Mouse (Mus musculus) layer of hippocampus, postnatal 36 days (tissue): Measurements from ENCODE around the gene Pola2. TPM values are rescaled to one million over a fixed set of nuclear protein-coding genes. Genes with fewer than 3 reads are reported as not detected.

Source experiments
- DNase-seq, 2 experiments: peaks; one replicate each; pipeline ENCODE4 v3.0.0; 2022
- total RNA-seq, 2 experiments: library from RNA; stranded (reverse); gene quantifications; 2 replicates each; pipeline ENCODE4 v1.2.3; 2021

The Pola2 gene
- 1 to 10 TPM; 5.3 to 5.5 TPM for total RNA-seq

DNA sequence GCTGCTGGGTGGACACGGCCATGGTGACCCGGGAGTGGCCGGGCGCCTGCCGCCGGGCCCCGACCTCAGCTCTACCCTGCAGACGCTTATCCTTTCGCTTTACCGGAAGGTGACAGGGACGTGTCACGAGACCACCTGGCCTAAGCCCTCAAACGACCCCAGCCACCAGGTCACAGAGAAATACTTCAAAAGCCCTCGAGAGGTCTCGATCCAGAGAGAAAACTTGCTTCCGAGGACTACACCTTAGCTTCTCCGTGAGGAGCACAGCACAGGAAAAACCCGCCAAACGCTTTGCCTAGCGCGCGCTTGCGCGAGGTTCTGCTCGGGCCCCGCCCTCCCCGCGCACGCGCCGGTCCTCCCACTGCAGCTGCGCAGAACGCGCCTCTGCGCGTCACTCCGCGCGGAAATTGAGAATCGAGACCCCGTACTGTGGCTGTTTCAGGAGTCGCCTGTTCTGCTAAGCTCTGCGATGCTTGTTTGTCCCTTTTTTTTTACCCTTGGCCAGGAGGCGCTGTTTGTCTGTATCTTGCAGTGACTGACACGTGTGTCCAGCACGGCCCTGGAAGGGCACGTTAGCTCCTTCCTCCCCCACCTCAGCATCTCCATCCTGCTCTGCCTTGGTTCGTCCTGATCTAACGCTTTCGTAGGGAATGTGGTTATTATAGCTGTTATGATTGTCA lies at the start of gene Pola2:
TSS of gene Pola2 (minus strand) at position 320 of the 680 bp plus-strand sequence.
- peak; percentile 86 to 87 for DNase-seq

DNA sequence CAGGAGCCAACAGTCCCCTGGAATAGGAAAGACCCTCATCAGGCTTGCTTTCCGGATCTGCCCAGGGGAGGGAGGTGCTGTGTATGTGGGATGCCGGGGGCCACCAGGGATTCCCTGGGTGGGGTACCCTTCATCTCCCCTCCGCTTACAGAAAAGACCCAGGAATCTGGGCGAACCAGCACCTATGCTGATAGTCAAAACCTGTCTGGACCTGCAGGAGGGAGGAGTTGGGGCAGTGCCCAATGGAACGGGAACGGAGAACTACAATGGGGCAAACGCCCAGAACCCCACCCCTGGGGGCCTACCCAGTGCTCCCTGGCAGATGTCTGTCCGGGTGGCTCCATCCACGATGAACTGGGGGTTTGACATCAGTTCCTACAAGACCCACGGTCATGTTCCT lies 49.7 kb upstream of the Pola2 start:
- no peak for DNase-seq

DNA sequence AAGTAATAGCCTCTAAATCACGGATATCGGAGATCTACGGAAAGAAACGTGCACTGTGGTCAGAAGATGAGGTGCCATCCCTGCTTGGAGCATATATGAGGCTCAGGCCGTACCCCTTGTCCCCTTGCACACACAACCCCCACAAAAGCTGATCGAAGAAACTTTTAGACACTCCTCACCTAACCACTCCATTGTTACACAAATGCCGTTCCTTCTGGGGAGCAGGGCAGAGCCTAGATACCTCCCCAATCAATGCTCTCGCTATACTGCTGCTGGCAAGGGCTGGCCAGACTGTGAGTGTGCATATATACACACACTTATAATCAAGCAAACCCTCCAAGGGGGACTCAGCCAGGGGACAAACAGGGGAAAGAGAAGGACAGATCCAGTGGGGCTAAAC lies 45.1 kb upstream of the Pola2 start:
- DNase-seq, result no peak

DNA sequence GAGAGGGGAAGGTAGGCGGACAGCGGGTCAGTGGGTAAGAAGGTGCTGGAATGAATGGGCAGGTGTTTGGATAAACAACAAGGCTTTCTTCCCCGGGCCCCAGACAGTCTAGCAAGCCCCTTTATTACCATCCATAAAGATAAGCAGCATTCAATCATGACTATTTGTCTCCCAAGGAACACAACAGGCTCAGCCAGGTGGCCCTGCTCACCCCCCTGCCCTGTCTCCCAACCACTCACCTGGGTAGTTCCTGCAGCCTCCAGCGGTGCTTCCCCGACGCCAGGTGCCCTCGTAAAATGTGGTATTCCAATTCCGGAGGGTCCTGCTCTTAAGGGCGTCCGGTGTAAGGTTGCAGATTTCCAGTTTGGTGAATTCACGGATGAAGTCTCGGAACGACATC lies 43.0 kb upstream of the Pola2 start:
- DNase-seq, result no peak

DNA sequence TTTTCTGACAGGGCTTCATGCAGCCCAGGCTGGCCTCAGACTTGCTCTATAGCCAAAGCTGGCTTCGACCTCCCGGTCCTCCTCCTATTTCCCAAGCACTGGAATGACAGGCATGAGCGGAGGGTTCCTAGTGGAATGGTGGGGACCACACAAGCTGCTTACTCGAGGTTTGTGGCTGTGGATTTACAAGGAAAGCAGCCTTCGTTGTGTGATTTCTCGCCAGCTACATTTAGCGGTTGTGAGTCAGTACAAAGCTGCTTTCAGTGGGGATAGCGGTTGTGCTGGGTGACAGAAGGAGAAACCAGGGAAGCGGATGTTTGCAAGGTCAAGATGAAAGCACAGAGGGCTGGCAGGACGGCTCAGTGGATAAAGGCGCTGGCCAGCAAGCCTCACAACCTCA lies 41.5 kb upstream of the Pola2 start:
- DNase-seq, result no peak

DNA sequence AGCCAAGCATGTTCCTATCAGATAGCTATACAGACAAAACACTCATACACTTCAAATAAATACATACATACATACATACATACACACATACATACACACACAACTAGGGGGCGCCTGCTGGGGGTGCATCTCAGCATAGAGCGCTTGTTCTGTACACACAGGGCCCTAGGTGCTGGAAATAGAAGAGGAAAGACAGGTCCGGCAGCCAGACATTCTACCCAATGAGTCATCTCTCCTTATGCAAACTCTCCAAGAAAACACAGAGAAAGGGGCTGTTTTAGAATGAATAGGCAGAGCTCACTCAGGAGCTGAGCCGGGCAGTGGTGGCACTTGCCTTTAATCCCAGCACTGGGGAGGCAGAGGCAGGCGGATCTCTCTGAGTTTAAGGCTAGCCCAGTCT lies 36.0 kb upstream of the Pola2 start:
- no peak for DNase-seq

DNA sequence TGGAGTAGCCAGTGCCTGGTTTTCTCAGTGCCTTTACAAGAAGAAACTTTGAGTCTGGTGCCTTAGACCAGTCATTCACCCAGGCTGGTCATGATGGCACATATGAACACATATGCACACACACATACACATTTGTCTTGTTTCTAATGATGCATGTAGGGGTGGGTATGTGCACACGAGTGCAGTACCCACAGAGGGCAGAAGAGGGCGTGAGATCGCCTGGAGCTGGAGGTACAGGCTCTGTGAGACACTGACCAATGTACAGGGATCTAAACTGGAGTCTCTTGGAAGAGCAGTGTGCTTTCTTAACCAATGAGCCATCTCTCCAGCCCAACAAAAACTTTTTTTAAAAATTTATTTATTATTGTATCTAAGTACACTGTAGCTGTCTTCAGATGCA lies 34.2 kb upstream of the Pola2 start:
- DNase-seq, result no peak

DNA sequence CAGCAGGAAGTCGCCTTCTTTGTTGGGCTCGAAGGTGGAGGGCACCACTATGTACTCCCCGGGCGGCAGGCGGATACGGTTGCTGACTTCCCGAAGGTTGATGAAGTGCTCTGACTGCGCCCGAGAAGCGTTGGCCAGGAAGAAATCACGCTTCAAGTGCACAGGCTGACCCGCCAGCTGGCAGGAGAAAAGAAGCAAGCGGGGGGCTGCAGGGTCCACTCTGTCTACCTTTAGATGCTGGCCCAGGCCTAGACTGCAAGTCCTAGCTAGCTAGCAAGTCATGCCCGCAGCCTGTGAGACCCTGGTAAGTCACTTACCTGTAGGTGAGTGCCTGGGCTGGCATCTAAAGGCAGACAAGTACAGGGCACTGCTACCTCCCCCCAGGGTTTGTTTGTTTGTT lies 30.7 kb upstream of the Pola2 start:
- no peak for DNase-seq

DNA sequence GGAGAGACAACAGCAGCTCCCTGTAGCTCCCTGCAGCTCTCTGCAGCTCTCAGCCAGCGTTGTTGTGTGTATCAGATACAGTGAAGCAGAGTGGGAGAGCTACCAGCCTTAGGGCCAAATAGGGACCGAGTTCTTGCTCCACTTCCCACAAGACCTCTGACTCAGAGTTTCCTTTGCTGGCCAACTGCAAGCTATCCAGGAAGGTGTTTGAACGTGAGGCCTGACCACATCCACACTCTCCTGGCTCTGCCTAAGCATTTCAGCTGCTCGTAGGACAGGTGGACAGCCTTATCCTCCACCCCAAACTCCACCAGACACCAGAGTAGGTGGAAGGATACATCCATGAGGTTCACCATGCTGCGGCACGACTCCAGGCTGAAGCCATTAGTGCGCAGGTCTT lies 28.0 kb upstream of the Pola2 start:
- no peak for DNase-seq

DNA sequence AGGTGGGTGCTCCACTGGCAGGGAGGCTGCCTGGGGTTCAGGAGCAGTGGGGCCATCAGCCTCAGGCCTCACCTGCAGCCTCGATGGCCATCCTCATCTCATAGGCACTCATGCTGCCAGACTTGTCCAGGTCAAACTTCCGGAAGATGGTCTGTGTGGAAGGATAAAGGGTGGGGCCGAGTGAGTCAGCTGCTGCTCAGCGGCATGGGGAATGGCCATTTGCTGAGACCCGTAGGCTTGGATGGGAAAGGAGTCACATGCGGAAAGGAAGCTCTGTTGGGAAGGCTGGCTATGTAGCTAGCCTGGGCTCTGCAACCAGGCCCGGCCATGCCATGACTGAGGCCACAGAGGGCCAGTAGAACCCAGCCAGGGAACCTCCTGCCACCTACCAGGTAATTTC lies 27.5 kb upstream of the Pola2 start:
- DNase-seq, result no peak

DNA sequence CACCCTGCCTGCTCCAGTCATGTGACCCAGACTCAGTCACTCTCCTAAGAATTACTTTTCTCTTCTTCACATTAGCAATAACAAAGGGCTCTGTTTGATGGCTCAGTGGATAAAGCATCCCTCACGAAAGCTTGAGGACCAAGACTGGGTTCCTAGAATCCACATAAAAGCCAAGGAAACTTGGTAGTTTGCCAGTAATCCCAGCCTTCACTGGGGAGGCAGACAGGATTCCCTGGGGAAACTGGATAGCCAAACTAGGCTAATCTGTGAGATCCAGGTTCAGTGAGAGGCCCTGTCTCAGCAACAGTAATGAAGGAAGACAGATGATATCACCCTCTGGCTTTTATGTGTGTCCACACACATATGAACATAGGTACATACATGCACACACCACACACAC lies 26.9 kb upstream of the Pola2 start:
- DNase-seq, result no peak

DNA sequence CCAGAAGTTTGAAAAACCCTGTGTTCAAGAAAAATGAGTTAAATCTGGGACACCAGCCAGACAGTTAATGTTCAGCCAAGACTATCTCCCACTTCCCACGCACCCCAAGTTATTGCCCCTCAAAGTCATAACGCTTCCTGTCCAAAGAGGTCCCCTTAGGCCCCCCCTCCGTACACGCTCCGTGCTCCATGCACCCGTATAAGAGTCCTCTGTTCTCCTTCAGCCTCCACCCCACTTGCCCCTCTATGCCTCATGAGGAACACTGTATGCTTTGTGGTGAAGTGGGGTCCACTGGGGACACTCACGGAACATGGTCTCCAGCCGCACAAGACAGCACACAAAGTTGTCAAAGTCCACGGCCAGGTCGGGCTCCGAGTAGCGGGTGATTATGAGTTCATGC lies 26.0 kb upstream of the Pola2 start:
- DNase-seq, result no peak

DNA sequence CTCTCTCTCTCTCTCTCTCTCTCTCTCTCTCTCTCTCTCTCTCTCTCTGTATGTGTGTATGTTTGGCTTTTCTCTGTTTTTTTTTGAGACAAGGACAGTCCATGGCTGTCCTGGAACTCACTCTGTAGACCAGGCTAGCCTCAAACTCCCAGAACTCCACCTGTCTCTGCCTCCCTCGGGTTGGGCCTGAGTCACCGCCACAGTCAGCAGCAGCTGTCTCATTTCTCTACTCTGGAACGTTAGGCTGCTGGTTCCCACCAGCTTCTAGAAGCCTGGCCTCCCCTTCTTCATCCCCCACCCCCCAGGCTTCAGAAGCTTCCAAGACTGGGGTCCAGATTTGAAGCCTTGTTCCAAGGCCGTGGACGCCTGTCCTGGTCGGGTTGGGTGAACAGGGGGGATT lies 25.6 kb upstream of the Pola2 start:
- DNase-seq, result no peak

DNA sequence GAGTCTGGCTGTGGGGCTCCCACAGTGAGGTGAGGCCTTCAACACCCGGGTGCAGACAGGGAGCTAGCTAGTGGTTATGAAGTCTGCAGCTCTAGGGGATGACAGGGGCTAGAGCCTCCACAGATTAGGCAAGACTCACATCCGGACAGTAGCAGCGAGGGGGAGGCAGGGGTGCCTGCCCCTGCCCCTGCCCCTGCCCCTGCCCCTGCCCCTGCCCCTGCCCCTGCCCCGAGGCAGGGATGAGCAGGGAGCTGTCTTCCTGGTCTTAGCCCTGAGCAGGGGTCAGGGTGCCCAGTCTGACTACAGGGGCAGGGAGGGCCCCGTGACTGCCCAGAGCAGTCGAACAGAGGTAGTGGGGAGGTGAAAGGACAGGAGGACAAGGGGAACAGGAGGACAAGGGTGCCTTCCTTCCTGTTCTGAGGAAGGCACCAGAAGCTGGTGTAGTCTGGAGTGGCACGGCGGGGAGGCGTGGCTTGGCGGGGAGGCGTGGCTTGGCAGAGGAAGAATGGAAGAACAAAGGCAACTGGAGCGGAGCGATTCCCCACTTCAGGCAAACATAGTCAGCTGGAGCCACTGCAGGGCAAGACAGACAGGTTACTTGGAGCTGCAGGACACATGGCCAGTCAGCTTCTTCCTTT lies 24.9 kb upstream of the Pola2 start:
- peak; percentile 51 to 60 for DNase-seq

DNA sequence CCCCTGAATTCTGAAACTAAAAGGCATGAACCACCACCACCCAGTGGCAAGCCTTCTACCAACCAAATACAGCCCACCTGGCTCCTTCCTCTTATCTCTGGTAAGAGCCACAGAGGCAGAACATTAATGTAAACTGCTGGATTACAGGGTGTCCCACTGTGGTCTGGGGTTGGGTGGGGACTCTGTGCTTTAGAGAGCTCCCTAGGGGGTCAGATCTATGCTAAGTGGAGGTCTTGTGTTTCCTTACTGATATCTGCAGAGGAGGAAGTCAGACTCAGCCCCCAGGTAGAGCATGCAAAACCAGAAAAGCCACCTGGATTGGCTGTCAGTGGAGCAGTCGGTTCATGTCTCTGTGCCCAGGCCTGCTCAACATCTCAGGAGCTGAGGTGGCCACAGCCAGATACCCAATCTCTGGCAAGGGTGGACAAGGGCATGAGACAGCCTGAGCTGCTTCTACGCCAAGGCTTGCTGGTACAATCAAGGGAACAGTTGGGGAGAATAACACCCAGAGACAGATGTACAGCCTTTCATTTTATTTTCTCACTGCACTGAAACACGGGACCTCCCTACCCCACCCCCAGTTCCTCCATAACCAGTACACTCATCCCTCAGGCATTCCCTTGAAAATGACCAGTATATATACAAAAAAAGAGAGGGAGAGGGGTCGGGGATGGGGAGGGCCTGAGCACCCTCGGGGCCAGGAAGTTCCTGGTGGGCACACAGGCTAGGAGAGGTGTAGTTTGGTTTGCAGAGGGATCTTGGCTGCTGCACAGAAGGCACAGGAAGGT lies 24.2 kb upstream of the Pola2 start:
- DNase-seq, result no peak

DNA sequence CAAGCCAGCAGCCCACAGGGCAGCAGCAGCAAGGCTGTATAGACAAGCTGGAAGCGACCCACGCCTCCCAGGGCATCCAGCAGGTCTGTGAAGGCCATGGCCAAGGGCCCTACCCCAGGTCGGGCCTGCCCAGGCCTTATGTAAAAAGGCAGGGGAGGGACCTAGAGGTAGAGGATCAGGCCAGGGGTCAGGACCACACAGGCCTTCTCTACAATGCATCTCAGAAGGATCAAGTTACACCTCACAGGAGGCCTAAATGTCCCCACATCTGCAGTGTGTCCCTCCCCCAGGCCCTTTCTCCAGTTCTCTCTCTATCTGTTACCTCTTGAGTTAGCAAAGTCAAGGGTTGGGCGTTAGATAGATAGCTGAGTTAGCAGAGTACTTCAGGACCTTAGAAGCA lies 22.0 kb upstream of the Pola2 start, which contains the start of gene Slc22a20:
TSS of gene Slc22a20 (minus strand) at position 101 of the 400 bp plus-strand sequence.
- no peak for DNase-seq

DNA sequence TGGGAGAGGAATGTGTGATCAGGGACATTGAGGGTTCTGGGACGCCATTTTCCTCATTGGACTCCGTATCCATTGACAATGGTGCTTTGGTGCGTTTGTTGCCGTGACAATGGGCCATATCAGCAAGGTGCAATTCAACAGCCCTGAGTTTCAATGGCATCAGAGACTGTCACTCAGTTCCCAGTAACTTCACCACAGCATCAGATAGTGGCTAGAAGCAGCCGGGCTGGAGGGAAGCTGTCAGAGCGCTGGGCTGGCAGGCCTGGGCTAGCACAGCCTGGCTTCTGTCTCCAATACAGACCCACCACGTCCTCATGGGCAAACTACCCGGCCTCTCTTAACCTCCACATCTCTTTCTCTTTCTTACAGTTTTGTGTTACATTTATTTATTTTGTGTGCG lies 16.5 kb upstream of the Pola2 start:
- DNase-seq, result no peak

DNA sequence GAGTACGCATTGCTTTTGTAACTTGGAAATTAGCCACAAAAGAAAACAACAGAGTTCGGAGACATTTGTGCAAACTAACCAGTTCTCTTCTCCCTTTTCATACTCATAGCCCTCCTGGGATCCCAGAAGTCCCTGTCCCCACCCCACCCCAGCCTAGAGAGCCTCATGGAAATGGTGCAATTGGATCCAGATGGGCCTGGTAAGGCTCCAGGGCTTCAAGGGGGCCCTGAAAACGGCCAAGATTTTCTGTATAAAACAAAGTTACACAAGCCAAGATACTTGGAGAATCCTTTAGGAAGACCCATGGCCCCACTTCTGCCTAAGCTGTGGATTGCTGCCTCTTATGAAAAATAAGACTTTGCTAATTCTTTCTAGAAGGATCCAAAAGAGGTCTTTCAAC lies 13.7 kb upstream of the Pola2 start:
- no peak for DNase-seq

DNA sequence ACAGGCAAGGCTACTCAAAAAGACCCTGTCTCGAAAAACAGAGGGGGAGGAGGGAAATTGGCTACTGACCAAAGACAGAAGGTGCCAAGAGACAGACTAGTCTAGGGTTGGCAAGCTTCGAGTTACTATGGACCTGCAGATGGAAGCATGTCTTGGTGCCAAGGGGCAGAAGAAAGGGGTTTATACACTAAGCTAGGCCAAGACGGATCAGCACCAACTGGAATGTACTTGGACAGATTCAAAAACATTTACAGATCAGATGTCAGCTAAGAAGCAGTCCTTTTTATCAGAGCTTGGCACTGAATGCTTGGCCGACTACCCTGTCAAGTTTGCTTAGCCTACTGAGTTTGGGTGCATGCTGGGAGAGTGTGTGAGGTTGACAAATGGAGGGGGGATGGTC lies 11.7 kb upstream of the Pola2 start:
- peak; percentile 23 to 38 for DNase-seq

DNA sequence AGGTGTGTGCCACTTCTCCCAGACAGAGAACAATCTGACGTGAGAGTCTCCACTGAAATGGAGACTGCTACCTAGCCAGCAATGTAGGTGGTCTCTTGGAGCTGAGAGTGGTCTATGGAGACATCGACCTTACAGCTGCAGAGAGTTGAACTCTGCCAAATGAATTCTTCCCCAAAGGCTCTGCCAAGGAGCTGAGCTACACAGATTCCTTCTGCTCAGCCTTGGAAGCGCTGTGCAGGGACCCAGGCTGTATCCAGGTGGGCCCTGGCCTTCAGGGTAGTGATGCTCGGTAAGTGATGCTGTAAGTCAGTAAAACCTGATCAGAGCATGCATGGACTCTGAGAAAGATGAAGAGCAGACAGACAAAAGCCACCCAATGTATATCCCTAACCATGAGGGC lies 11.1 kb upstream of the Pola2 start:
- DNase-seq, result no peak

DNA sequence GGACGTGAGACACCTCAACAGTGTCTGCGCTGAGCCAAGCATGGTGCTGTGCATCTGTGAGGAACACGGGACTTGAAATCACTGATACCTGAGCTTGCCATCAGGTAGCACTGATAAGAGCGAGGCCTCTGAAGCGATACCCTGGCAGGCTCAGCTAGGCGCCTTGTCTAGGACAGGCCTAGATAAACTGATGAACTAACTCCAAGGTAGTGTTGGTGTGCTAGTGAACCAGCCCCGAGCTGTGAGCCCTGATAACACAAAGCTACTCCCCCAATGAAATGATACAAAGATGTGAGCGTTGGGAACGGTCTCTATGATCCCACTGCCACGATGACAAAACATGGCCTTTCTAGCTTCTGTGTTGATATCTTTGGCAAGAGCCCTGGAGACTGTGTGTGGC lies 3.7 kb upstream of the Pola2 start:
- no peak for DNase-seq

DNA sequence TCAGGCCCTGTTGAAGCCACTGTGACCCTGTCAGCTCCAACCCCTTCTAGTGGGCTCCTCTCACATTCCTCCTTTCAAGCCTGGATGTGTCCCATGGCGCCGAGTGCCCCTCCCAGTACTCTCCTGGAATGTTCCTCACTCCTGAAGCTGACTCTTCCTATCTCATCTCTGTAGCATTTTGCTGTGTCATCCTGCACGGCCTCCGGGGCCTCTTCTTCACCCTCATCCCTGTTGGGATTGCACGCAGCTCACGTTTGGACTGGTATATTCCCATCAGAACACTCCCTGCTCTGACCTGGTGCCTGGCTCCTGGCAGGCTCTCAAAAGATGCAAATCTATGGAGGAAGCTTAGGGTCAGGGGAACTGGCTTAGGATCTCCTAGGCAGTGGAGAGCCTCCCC lies 2.8 kb upstream of the Pola2 start:
- DNase-seq, result no peak

DNA sequence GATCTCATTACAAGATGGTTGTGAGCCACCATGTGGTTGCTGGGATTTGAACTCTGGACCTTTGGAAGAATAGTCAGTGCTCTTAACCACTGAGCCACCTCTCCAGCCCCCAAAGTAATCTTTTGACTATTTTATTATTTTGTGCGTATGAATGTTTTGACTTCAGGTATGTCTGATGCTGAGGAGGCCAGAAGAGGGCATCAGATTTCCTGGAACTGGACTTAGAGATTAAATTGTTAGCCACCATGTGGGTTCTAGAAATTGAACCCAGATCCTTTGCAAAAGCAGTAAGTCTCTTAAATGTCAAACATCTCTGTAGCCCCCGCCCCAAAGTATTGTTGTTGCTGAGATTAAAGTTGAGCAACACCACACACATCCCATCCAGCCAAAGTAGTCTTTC lies 1.9 kb upstream of the Pola2 start:
- no peak for DNase-seq

DNA sequence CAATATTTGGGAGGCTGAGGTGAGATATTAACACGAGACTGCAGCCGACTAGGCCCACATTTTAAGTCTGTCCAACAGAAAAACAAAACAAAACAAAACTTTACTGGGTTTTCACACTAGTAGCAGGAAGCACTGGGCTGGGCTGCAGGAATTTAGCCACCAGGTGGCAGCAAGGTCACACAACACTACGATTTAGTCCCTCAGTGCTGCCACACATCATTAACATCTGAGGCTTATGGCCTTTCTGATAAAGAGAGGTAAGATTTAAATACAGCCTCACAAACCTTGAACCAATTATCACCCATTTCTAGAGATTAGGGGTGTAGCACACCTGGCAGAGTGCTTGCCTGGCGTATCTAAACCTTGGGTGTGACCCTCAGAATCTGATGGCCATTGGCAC lies 1.3 kb upstream of the Pola2 start:
- DNase-seq, result peak; percentile 52 to 60
